Mouse (Mus musculus) heart, postnatal 0 days (tissue): ENCODE measurements around the gene 0610012G03Rik.

Experiments
- CTCF ChIP-seq: IDR thresholded peaks from 2 replicates; pipeline ENCODE4 v1.5.1; 2016; ENCODE audit warnings: antibody characterized with exemption, control low read depth, low read depth
- EP300 ChIP-seq: IDR thresholded peaks from 2 replicates; pipeline ENCODE4 v1.6.1; 2016; ENCODE audit warnings: antibody characterized with exemption, low read depth

GRCm38 (mm10) chr16:31926547-31927182 lies 21.6 kb downstream of the 0610012G03Rik start:
- TF ChIP-seq EP300 (no peak), CTCF (no peak)
